Mouse (Mus musculus) liver, embryonic 11.5 days (tissue): ENCODE data around the gene Kctd4. TPM values are rescaled to one million over a fixed set of nuclear protein-coding genes. Genes with fewer than 3 reads are reported as not detected.

Source experiments
- ATAC-seq: fragments of 200-750 bp; cut with Nextera tagmentation; replicated peaks from 2 replicates; pipeline ENCODE4 v1.8.0; 2017; ENCODE audit warnings: moderate number of reproducible peaks, mild to moderate bottlenecking, moderate TSS enrichment, moderate library complexity; ENCODE audit not compliant: low FRiP score
- DNase-seq: peaks from one replicate; pipeline ENCODE4 v3.0.0-alpha.2; 2017; ENCODE audit warnings: low spot score
- H3K27ac ChIP-seq: fragments of 300-500 bp; sonication (generic); 2 replicates; pipeline ENCODE4 v1.5.1; 2014; ENCODE audit warnings: mild to moderate bottlenecking, low read depth, low read length, control low read depth
- H3K27me3 ChIP-seq: fragments of 300-500 bp; sonication (generic); replicated peaks from 2 replicates; pipeline ENCODE4 v1.6.1; 2014; ENCODE audit warnings: low read length, mixed read lengths; ENCODE audit not compliant: control insufficient read depth, insufficient read depth
- H3K36me3 ChIP-seq: fragments of 300-500 bp; sonication (generic); 2 replicates; pipeline ENCODE4 v1.6.1; 2014; ENCODE audit warnings: mild to moderate bottlenecking, low read length, moderate library complexity, mixed read lengths; ENCODE audit not compliant: control insufficient read depth, insufficient read depth
- H3K4me1 ChIP-seq: fragments of 300-500 bp; sonication (generic); replicated peaks from 2 replicates; pipeline ENCODE4 v1.6.1; 2014; ENCODE audit warnings: low read length, mixed read lengths; ENCODE audit not compliant: control insufficient read depth, insufficient read depth
- H3K4me2 ChIP-seq: fragments of 300-500 bp; sonication (generic); 2 replicates; pipeline ENCODE4 v1.6.1; 2014; ENCODE audit warnings: mild to moderate bottlenecking, control low read depth, moderate library complexity
- H3K4me3 ChIP-seq: fragments of 300-500 bp; sonication (generic); 2 replicates; pipeline ENCODE4 v1.5.1; 2014; ENCODE audit warnings: low read depth, low read length, control low read depth
- H3K9ac ChIP-seq: fragments of 300-500 bp; sonication (generic); 2 replicates; pipeline ENCODE4 v1.6.1; 2014; ENCODE audit warnings: low read depth, low read length, control low read depth
- H3K9me3 ChIP-seq: fragments of 300-500 bp; sonication (generic); 2 replicates; pipeline ENCODE4 v1.6.1; 2016; ENCODE audit warnings: low read length, inconsistent platforms, mixed read lengths; ENCODE audit not compliant: control insufficient read depth
- WGBS: fragments of 180-500 bp; shearing (Covaris S2); extraction: QIAGEN DNeasy Blood & Tissue Kit; methylation state at CpG from one replicate; pipeline ENCODE4 v1.1.7; 2014; 5-methylcytosine and 5-hydroxymethylcytosine counted together
- polyA plus RNA-seq: library from polyadenylated mRNA; unstranded; fragments of >200 nt; fragmentation: Nextera tagmentation; extraction: Ambion mirVana; gene quantifications from 2 replicates; pipeline ENCODE4 v1.2.1, GENCODE M21; 2014

Kctd4 gene
- polyA plus RNA-seq, 1 experiment from 2014 or later: 0.41 TPM

- Histone ChIP-seq H3K9me3 (no peaks in the 10 kb centered on the region), H3K4me1 (peaks cover 9% of the 10 kb centered on the region; the same call in 1 of the 2 replicates), H3K4me2 (no peak overlapping the region), H3K4me3 (no peak overlapping the region), H3K36me3 (no peaks in the 10 kb centered on the region), H3K27ac (no peak overlapping the region), H3K9ac (no peak overlapping the region), H3K27me3 (no peaks in the 10 kb centered on the region)
- 40% methylated on average over 3 of the region's 3 CpGs for WGBS
- no peak for DNase-seq
- peak; percentile 90 for ATAC-seq
These were observed 21.3 kb downstream of the Kctd4 start for GRCm38 (mm10) chr14:75976107-75976506.

- Histone ChIP-seq H3K36me3 (no peaks in the 10 kb centered on the region), H3K9ac (no peak overlapping the region), H3K27ac (no peak overlapping the region), H3K4me2 (no peak overlapping the region), H3K9me3 (no peaks in the 10 kb centered on the region), H3K4me3 (no peak overlapping the region), H3K4me1 (no peaks in the 10 kb centered on the region), H3K27me3 (no peaks in the 10 kb centered on the region)
- DNase-seq (no peak), ATAC-seq (no peak)
- WGBS: 98% methylated on average over 3 of the region's 3 CpGs
These were observed 26.4 kb downstream of the Kctd4 start for GRCm38 (mm10) chr14:75981231-75981630.

GRCm38 (mm10) chr14:75983891-75984290 lies 29.1 kb downstream of the Kctd4 start:
- 87% methylated on average over 2 of the region's 2 CpGs for WGBS
- no peak for DNase-seq

GRCm38 (mm10) chr14:75985112-75985511 lies 30.3 kb downstream of the Kctd4 start:
- 60% methylated on average over 4 of the region's 4 CpGs for WGBS
- H3K27me3 ChIP-seq: no peaks in the 10 kb centered on the region
- H3K9ac ChIP-seq: no peak overlapping the region
- no peaks in the 10 kb centered on the region; the same call in 1 of the 2 replicates for H3K36me3 ChIP-seq
- H3K9me3 ChIP-seq: no peaks in the 10 kb centered on the region
- no peak overlapping the region for H3K27ac ChIP-seq
- ATAC-seq: no peak
- H3K4me2 ChIP-seq: no peak overlapping the region
- no peak overlapping the region for H3K4me3 ChIP-seq
- DNase-seq: no peak
- H3K4me1 ChIP-seq: no peaks in the 10 kb centered on the region

More at GRCm38 (mm10) chr14:75983891-75984290, 29.1 kb downstream of the Kctd4 start:
- H3K27ac ChIP-seq: no peak overlapping the region
- H3K4me1 ChIP-seq: no peaks in the 10 kb centered on the region
- H3K27me3 ChIP-seq: no peaks in the 10 kb centered on the region
- H3K9ac ChIP-seq: no peak overlapping the region
- no peak overlapping the region for H3K4me3 ChIP-seq
- no peak for ATAC-seq
- no peaks in the 10 kb centered on the region; the same call in 1 of the 2 replicates for H3K36me3 ChIP-seq
- no peak overlapping the region for H3K4me2 ChIP-seq
- no peaks in the 10 kb centered on the region for H3K9me3 ChIP-seq

- WGBS: 84% methylated on average over 7 of the region's 7 CpGs
These were observed 32.2 kb downstream of the Kctd4 start for GRCm38 (mm10) chr14:75986878-75987483.

GRCm38 (mm10) chr14:75989168-75989567 lies 34.4 kb downstream of the Kctd4 start:
- H3K4me1 ChIP-seq: no peaks in the 10 kb centered on the region
- ATAC-seq (no peak), DNase-seq (no peak)
- no peaks in the 10 kb centered on the region for H3K27me3 ChIP-seq
- H3K36me3 ChIP-seq: no peaks in the 10 kb centered on the region; the same call in 1 of the 2 replicates
- no peak overlapping the region for H3K27ac ChIP-seq
- no peak overlapping the region for H3K9ac ChIP-seq
- H3K9me3 ChIP-seq: no peaks in the 10 kb centered on the region
- no peak overlapping the region for H3K4me3 ChIP-seq
- 93% methylated on average over 1 of the region's 1 CpGs for WGBS
- no peak overlapping the region for H3K4me2 ChIP-seq

More at GRCm38 (mm10) chr14:75986878-75987483, 32.2 kb downstream of the Kctd4 start:
- Histone ChIP-seq H3K4me1 (no peaks in the 10 kb centered on the region), H3K9ac (no peak overlapping the region), H3K27me3 (no peaks in the 10 kb centered on the region), H3K36me3 (no peaks in the 10 kb centered on the region; the same call in 1 of the 2 replicates), H3K4me2 (no peak overlapping the region), H3K27ac (no peak overlapping the region), H3K9me3 (no peaks in the 10 kb centered on the region), H3K4me3 (no peak overlapping the region)
- ATAC-seq: no peak
- no peak for DNase-seq

GRCm38 (mm10) chr14:75990936-75991335 lies 36.1 kb downstream of the Kctd4 start:
- Histone ChIP-seq H3K27me3 (no peaks in the 10 kb centered on the region), H3K27ac (no peak overlapping the region), H3K4me1 (no peaks in the 10 kb centered on the region), H3K4me2 (no peak overlapping the region), H3K36me3 (no peaks in the 10 kb centered on the region; the same call in 1 of the 2 replicates), H3K9ac (no peak overlapping the region), H3K4me3 (no peak overlapping the region), H3K9me3 (no peaks in the 10 kb centered on the region)
- ATAC-seq: no peak
- 90% methylated on average over 6 of the region's 6 CpGs for WGBS
- DNase-seq: no peak

GRCm38 (mm10) chr14:75992371-75992770 lies 37.6 kb downstream of the Kctd4 start:
- WGBS: 90% methylated on average over 4 of the region's 4 CpGs
- H3K9me3 ChIP-seq: no peaks in the 10 kb centered on the region
- no peaks in the 10 kb centered on the region for H3K27me3 ChIP-seq
- DNase-seq (no peak), ATAC-seq (no peak)
- H3K4me3 ChIP-seq: no peak overlapping the region
- H3K36me3 ChIP-seq: no peaks in the 10 kb centered on the region; the same call in 1 of the 2 replicates
- no peak overlapping the region for H3K9ac ChIP-seq
- no peaks in the 10 kb centered on the region for H3K4me1 ChIP-seq
- no peak overlapping the region for H3K4me2 ChIP-seq
- no peak overlapping the region for H3K27ac ChIP-seq

- Histone ChIP-seq H3K4me1 (no peaks in the 10 kb centered on the region), H3K36me3 (no peaks in the 10 kb centered on the region; the same call in 1 of the 2 replicates), H3K4me2 (no peak overlapping the region), H3K27ac (no peak overlapping the region), H3K9me3 (no peaks in the 10 kb centered on the region), H3K27me3 (no peaks in the 10 kb centered on the region), H3K9ac (no peak overlapping the region), H3K4me3 (no peak overlapping the region)
- no peak for DNase-seq
- no peak for ATAC-seq
- WGBS: 47% methylated on average over 1 of the region's 1 CpGs
These were observed 43.3 kb downstream of the Kctd4 start for GRCm38 (mm10) chr14:75998082-75998481.
